Mouse (Mus musculus): ENCODE measurements around the gene Cmtm5.

The Cmtm5 gene

GRCm38 (mm10) chr14:54935904-54936830, at the start of gene Cmtm5:
TSS of gene Cmtm5 (plus strand) at chr14:54936261.
- DNase-seq (ENCODE audit: low read depth) = no peak

- no peak for DNase-seq (ENCODE audit: low read depth)
Observed at GRCm38 (mm10) chr14:54892200-54892599, 43.9 kb upstream of the Cmtm5 start, which contains the start of gene Pabpn1. TSS of gene Pabpn1 (plus strand) at chr14:54892500.

GRCm38 (mm10) chr14:54893651-54894181, 42.3 kb upstream of the Cmtm5 start:
- peak; percentile 99 for DNase-seq (ENCODE audit: low read depth)

- DNase-seq (ENCODE audit: low read depth) = no peak
Observed at GRCm38 (mm10) chr14:54894296-54895151, 41.5 kb upstream of the Cmtm5 start.

GRCm38 (mm10) chr14:54897445-54897844, 38.6 kb upstream of the Cmtm5 start:
- no peak for DNase-seq (ENCODE audit: low read depth)

- peak; percentile 63 for DNase-seq (ENCODE audit: low read depth)
Observed at GRCm38 (mm10) chr14:54900383-54900782, 35.7 kb upstream of the Cmtm5 start.

GRCm38 (mm10) chr14:54903641-54904040, 32.4 kb upstream of the Cmtm5 start:
- DNase-seq (ENCODE audit: low read depth) = no peak

GRCm38 (mm10) chr14:54908682-54909081, 27.4 kb upstream of the Cmtm5 start:
- no peak for DNase-seq (ENCODE audit: low read depth)

GRCm38 (mm10) chr14:54912109-54912850, 23.8 kb upstream of the Cmtm5 start:
- no peak for DNase-seq (ENCODE audit: low read depth)

- DNase-seq (ENCODE audit: low read depth) = no peak
Observed at GRCm38 (mm10) chr14:54912886-54913285, 23.2 kb upstream of the Cmtm5 start, which contains the start of gene Slc22a17. TSS of gene Slc22a17 (minus strand) at chr14:54913132.

- DNase-seq (ENCODE audit: low read depth) = no peak
Observed at GRCm38 (mm10) chr14:54913343-54913742, 22.7 kb upstream of the Cmtm5 start.

- no peak for DNase-seq (ENCODE audit: low read depth)
Observed at GRCm38 (mm10) chr14:54920076-54920685, 15.9 kb upstream of the Cmtm5 start.

- no peak for DNase-seq (ENCODE audit: low read depth)
Observed at GRCm38 (mm10) chr14:54924641-54925348, 11.3 kb upstream of the Cmtm5 start.

GRCm38 (mm10) chr14:54925349-54926342, 10.4 kb upstream of the Cmtm5 start, which contains the start of gene Efs:
TSS of gene Efs (minus strand) at chr14:54926126.
- DNase-seq (ENCODE audit: low read depth) = no peak

- no peak for DNase-seq (ENCODE audit: low read depth)
Observed at GRCm38 (mm10) chr14:54926401-54927158, 9.5 kb upstream of the Cmtm5 start.

GRCm38 (mm10) chr14:54927296-54927695, 8.8 kb upstream of the Cmtm5 start:
- no peak for DNase-seq (ENCODE audit: low read depth)

- DNase-seq (ENCODE audit: low read depth) = no peak
Observed at GRCm38 (mm10) chr14:54929801-54930200, 6.3 kb upstream of the Cmtm5 start.

GRCm38 (mm10) chr14:54930431-54930830, 5.6 kb upstream of the Cmtm5 start:
- no peak for DNase-seq (ENCODE audit: low read depth)
